Mouse (Mus musculus): ENCODE data around the gene Rrp36.

Gene Rrp36

GRCm38 (mm10) chr17:46648436-46648835 is 25.7 kb downstream of the Rrp36 start:
- in situ Hi-C loops (cut with MboI; ENCODE audit: low sequenced_read_pairs) = no loop called here

DNA sequence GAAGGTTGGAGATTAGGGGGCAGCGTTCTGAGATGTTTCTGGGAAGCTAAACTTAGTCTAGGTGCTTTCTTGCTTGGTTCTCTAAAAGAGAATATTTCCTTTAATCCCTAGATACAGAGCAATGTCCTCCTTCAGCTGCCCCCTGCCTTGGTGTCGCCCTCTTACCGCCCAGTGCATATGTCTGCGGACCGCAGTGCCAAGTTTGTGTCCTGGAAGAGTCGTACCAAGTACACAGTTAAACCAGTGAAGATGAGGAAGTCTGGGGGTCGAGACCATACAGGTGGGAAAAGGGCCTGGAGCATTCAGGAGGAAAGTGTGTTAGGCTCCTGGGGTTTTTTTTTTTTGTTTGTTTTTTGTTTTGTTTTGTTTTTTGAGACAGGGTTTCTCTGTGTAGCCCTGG is 26.9 kb downstream of the Rrp36 start:
- in situ Hi-C loops (cut with MboI; ENCODE audit: low sequenced_read_pairs) = no loop called here

DNA sequence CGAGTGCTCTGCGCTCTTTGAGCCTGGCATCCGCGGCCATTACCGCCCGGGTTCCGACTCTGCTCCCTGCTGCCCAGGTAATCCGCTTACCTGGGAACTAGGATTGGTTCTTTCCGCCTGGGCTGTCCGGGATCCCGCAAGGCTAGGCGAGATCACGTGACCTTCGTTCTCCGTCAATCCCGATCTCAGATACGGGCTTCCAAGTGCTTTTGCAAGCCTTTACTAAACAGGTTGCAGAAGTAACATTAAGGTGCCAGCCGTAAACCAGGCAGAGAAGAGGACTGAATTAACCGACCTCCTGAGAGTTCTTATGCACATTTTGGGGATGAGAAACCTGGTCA is 27.9 kb downstream of the Rrp36 start:
- in situ Hi-C loops (cut with MboI; ENCODE audit: low sequenced_read_pairs) = no loop called here

GRCm38 (mm10) chr17:46645561-46646321 is 28.4 kb downstream of the Rrp36 start, which contains the start of the genes Klc4 and Mrpl2:
TSS of gene Klc4 (minus strand) at chr17:46646022.
TSS of gene Mrpl2 (plus strand) at chr17:46646229.
- in situ Hi-C loops (cut with MboI; ENCODE audit: low sequenced_read_pairs) = no loop called here

- in situ Hi-C loops (cut with MboI; ENCODE audit: low sequenced_read_pairs) = no loop called here
These were observed 29.2 kb downstream of the Rrp36 start for GRCm38 (mm10) chr17:46644916-46645475.

GRCm38 (mm10) chr17:46644152-46644805 is 29.9 kb downstream of the Rrp36 start:
- in situ Hi-C loops (cut with MboI; ENCODE audit: low sequenced_read_pairs) = no loop called here

GRCm38 (mm10) chr17:46642060-46642459 is 32.1 kb downstream of the Rrp36 start:
- in situ Hi-C loops (cut with MboI; ENCODE audit: low sequenced_read_pairs) = no loop called here

DNA sequence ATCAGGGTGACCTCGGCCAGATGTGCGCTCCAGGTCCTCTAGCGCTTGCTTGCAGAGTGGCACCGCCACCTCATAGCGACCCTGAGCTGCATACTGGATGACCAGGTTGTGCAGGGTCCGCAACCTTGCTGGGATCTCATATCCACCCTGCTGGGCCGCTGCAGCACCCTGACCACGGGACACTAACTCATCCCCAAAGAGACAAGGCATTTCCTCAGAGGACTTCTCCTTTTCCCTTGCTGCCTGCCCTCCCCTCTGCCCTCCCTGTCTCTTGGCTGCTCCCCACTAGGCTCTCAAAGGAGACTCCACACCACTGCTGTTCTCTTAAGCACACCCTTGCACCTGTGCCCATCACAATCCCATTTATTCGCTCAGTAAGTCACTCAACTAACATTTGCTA is 34.2 kb downstream of the Rrp36 start:
- in situ Hi-C loops (cut with MboI; ENCODE audit: low sequenced_read_pairs) = no loop called here

DNA sequence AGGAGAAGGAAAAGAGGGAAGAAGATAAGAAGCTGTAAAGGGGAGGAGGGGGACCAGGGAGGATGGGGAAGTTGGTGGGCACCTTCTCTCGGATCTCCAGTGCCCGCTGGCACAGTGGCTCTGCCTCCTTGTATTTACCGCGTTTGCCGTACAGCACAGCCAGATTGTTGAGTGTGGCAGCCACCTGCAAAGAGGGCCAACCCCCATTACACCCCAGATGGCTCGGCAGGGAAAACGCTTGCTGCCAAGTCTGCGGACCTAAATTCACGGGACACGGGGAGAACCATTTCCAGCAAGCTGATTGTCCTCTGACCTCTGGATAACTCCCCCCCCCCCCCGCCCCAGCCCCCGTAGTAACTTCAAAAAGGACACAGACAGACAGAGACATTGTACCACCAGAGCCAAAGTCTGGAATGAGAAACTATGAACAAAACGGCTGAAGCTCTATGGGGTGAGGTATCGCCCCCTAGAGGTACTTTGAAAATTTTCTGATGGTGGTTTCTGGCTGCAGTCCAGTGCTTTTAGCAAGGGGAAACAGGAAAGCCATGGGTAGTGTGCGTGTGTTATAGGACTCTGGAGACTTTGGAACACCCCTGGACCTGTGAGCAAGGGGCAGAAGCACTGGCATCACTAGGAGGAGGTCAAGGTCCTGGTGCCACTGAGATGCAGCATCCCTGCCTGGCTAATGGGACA is 37.2 kb downstream of the Rrp36 start:
- in situ Hi-C loops (cut with MboI; ENCODE audit: low sequenced_read_pairs) = no loop called here

DNA sequence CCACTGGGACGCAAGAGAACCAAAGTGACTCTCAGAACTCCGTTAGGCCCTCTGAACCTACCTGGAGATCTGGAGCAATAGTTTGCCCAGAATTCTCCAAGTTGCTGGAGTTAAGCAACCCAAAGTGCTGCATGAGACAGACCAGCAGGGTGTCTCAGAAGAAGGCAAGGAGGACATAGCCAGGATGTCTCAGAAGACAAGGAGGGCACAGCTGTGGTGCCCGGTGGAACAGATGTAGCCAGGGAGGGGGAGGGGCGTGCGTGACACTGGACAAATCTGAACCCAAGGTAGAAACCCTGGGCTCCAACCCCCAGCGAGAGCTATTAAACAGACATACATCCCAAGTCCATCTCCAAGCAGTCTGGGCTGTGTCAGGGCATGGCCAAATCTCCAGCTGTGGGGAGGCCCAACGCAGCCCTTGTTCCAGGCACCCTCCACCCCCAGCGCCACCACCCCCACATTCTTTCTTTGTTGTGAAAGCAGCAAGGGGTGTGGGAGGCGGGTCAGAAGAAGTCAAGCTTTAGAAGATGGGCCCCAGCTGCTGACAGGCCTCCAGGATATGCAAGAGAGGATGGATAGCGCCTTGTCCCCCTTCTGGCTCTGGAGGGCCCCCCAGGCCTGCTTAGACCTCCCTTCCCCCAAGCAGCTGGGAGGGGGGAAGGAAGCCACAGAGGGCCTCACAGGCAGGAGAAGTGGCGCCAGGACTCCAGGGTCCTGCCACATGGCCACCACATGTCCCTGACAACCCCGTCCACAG is 44.3 kb downstream of the Rrp36 start:
- in situ Hi-C loops (cut with MboI; ENCODE audit: low sequenced_read_pairs) = no loop called here

DNA sequence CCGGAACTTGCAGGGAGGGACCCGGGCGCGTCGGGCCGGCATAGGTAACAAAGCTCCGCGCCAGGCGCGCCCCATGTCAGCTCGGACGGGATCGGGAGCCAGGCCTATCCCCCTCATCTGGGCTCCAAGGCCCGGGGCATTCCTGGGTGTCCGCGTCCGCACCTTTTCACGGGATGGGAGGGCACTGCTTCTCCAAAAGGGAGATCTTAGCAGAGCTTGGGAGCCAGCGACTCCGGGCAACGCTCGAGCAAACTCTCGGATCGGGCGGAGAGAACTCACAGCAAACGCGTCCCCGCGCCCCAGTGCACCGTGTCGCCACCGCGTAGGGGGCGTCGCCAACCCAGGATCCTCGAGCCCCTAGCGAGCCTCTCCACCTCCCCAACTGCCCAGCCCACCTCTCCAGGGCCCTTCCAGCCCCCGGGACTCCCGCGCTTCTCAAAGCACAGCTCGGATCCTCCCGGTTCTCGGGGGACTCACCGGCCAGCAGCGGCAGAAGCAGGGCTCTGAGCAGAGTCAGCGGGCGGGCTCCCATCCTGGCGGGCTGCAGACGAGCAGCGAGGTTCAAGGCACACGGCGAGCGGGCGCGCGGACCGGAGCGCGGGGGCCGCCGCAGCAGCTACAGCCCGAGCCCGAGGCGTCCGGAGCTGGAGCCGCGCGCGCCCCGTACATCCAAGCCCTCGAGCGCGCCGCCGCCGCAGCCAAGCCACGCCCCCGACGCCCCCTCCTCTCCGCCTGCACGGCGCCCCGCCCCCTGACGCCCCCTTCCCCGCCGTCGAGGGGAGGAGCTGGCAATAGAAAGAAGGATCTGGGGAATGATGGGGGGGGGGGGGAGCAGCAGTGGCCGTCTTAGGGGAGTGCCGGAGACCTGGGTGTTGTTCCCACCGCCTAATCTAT is 45.1 kb downstream of the Rrp36 start, which contains the start of gene Ptk7:
Gene Ptk7, minus strand, starts transcription at position 714 of the 894 bp plus-strand sequence.
- in situ Hi-C loops (cut with MboI; ENCODE audit: low sequenced_read_pairs) = no loop called here

- in situ Hi-C loops (cut with MboI; ENCODE audit: low sequenced_read_pairs) = no loop called here
These were observed 45.7 kb downstream of the Rrp36 start for GRCm38 (mm10) chr17:46628471-46628790.

GRCm38 (mm10) chr17:46627409-46627808 is 46.7 kb downstream of the Rrp36 start:
- in situ Hi-C loops (cut with MboI; ENCODE audit: low sequenced_read_pairs) = no loop called here

DNA sequence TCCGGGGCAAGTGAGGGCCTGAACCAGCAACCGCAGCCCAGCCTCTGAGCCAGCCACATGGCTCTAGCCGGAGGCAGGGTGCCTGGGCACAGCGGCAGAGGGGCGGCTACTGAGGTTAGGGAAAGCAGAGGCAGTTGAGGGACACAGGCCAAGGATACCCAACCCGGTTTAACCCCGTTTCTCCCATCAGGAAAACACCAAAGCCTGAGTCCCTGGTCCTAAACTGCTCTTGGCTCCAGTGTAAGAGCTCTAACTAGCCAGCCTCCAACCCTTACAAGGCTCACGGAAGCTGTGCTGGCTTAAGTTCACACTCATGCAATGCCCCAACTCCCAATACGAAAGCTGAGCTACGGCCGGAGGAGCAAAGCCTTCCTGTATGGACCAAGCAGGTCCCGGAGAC is 49.6 kb downstream of the Rrp36 start:
- in situ Hi-C loops (cut with MboI; ENCODE audit: low sequenced_read_pairs) = no loop called here

GRCm38 (mm10) chr17:46623819-46624557 is 50.2 kb downstream of the Rrp36 start:
- in situ Hi-C loops (cut with MboI; ENCODE audit: low sequenced_read_pairs) = no loop called here

DNA sequence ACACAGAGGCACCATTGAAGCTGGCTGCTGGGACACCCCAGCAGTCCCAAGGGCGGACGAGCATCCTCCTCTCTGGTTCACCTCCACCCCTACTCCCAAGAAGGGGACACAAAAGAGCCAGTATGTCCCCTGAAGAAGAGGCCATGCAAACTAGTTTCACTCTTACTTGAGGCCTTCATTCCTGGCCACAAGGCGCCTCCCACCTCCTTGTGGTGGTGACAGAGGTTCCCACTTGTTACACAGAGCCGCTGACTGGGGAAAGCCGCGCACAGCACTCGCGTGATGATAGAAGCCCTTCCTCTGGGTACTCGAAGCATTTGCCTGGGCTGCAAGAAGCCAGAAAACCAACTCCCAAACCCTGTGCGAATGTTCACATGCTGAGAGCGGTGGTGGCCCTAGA is 51.9 kb downstream of the Rrp36 start:
- in situ Hi-C loops (cut with MboI; ENCODE audit: low sequenced_read_pairs) = no loop called here

GRCm38 (mm10) chr17:46621324-46621723 is 52.8 kb downstream of the Rrp36 start:
- in situ Hi-C loops (cut with MboI; ENCODE audit: low sequenced_read_pairs) = no loop called here

DNA sequence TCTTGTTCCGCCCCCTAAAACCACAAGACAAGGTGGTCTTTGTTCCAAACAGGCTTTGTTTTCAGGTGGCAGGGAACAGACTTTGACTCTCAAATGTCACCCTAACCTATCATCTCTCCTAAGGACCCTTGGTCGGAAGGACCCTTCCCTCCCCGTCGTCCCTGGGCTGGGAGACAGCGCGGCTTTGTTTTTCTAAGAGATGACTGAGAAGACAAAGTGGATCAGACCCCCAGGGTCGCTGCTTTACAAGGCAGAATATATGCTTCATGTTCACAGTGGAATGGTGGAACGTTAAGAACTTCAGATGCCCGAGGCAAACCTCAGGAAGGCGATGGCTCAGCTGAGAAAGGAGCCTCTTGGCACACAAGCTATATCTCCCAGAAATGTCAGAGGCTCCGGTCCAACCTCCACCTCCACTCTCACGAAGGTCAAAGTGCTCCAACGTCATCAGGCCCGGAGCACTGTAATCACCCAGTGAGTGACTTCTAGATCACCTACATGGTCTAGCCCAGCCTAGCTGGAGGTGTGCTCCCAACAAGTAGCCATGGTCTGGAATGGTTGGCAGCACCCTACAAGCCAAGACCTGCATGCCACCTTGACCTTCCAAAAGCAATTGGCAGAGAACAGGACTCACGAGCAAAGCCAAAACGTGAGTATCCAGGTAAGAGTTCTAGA is 54.3 kb downstream of the Rrp36 start:
- in situ Hi-C loops (cut with MboI; ENCODE audit: low sequenced_read_pairs) = no loop called here

All from CH12F3 (cell line).